Mouse (Mus musculus) stomach, postnatal 0 days (tissue): ENCODE data around the gene Megf8. TPM values are rescaled to one million over a fixed set of nuclear protein-coding genes. Genes with fewer than 3 reads are reported as not detected.

Experiments
- ATAC-seq: fragments of 200-750 bp; cut with Nextera tagmentation; 2 replicates; pipeline ENCODE4 v1.8.0; 2017; ENCODE audit not compliant: low FRiP score, low TSS enrichment
- DNase-seq: peaks from one replicate; pipeline ENCODE4 v3.0.0-alpha.2; 2016; ENCODE audit warnings: low spot score
- H3K27ac ChIP-seq: fragments of 300-500 bp; sonication (generic); replicated peaks from 2 replicates; pipeline ENCODE4 v1.5.1; 2014; ENCODE audit warnings: mild to moderate bottlenecking, control low read depth
- H3K27me3 ChIP-seq: fragments of 300-500 bp; sonication (generic); 2 replicates; pipeline ENCODE4 v1.6.1; 2014; ENCODE audit warnings: low read length; ENCODE audit not compliant: control insufficient read depth, insufficient read depth
- H3K36me3 ChIP-seq: fragments of 300-500 bp; sonication (generic); 2 replicates; pipeline ENCODE4 v1.6.1; 2014; ENCODE audit warnings: low read length, mixed read lengths; ENCODE audit not compliant: control insufficient read depth, insufficient read depth
- H3K4me1 ChIP-seq: fragments of 300-500 bp; sonication (generic); replicated peaks from 2 replicates; pipeline ENCODE4 v1.6.1; 2014; ENCODE audit warnings: antibody characterized with exemption; ENCODE audit not compliant: control insufficient read depth, insufficient read depth
- H3K4me2 ChIP-seq: fragments of 300-500 bp; sonication (generic); replicated peaks from 2 replicates; pipeline ENCODE4 v1.6.1; 2014; ENCODE audit warnings: low read depth, mild to moderate bottlenecking, control low read depth, moderate library complexity
- H3K4me3 ChIP-seq: fragments of 300-500 bp; sonication (generic); 2 replicates; pipeline ENCODE4 v1.5.1; 2014; ENCODE audit warnings: low read depth, low read length, control low read depth
- H3K9ac ChIP-seq: fragments of 300-500 bp; sonication (generic); 2 replicates; pipeline ENCODE4 v1.6.1; 2014; ENCODE audit warnings: mild to moderate bottlenecking, low read length, control low read depth, mixed read lengths
- H3K9me3 ChIP-seq: fragments of 300-500 bp; sonication (generic); 2 replicates; pipeline ENCODE4 v1.6.1; 2016; ENCODE audit warnings: low read length; ENCODE audit not compliant: control insufficient read depth
- CTCF ChIP-seq: IDR thresholded peaks from 2 replicates; pipeline ENCODE4 v1.5.1; 2016; ENCODE audit warnings: antibody characterized with exemption, low read depth, mild to moderate bottlenecking, moderate library complexity
- EP300 ChIP-seq: optimal IDR thresholded peaks from 2 replicates; pipeline ENCODE3; 2016; ENCODE audit warnings: antibody characterized with exemption
- WGBS: fragments of 180-500 bp; shearing (Covaris S2); extraction: QIAGEN DNeasy Blood & Tissue Kit; methylation state at CpG from one replicate; pipeline ENCODE4 v1.1.7; 2014; 5-methylcytosine and 5-hydroxymethylcytosine counted together
- polyA plus RNA-seq: library from polyadenylated mRNA; unstranded; fragments of >200 nt; fragmentation: Nextera tagmentation; extraction: Ambion mirVana; gene quantifications from 2 replicates; pipeline ENCODE4 v1.2.1, GENCODE M21; 2015

Gene Megf8
- polyA plus RNA-seq, 1 experiment from 2014 or later, result 3.6 TPM

- ATAC-seq (peak; percentile 25), DNase-seq (peak; percentile 88)
- Histone ChIP-seq H3K9me3 (no peaks in the 10 kb centered on the region), H3K4me1 (no peaks in the 10 kb centered on the region), H3K36me3 (peaks cover 65% of the 10 kb centered on the region), H3K27me3 (no peaks in the 10 kb centered on the region), H3K27ac (no peak overlapping the region; the same call in 1 of the 2 replicates), H3K4me3 (no peak overlapping the region), H3K4me2 (no peak overlapping the region), H3K9ac (no peak overlapping the region)
- 56% methylated on average over 2 of the region's 2 CpGs for WGBS
- TF ChIP-seq EP300 (no peak), CTCF (no peak)
Measured at GRCm38 (mm10) chr7:25290911-25291310, 26.1 kb upstream of the Megf8 start.

GRCm38 (mm10) chr7:25292107-25292506, 24.9 kb upstream of the Megf8 start:
- DNase-seq (no peak), ATAC-seq (no peak)
- H3K4me1 ChIP-seq, result no peaks in the 10 kb centered on the region
- TF ChIP-seq EP300 (no peak), CTCF (no peak)
- 51% methylated on average over 7 of the region's 7 CpGs for WGBS
- H3K4me3 ChIP-seq, result no peak overlapping the region
- no peaks in the 10 kb centered on the region for H3K9me3 ChIP-seq
- H3K9ac ChIP-seq, result no peak overlapping the region
- no peak overlapping the region for H3K27ac ChIP-seq
- H3K4me2 ChIP-seq, result no peak overlapping the region
- H3K27me3 ChIP-seq, result no peaks in the 10 kb centered on the region
- peaks cover 54% of the 10 kb centered on the region for H3K36me3 ChIP-seq

DNA sequence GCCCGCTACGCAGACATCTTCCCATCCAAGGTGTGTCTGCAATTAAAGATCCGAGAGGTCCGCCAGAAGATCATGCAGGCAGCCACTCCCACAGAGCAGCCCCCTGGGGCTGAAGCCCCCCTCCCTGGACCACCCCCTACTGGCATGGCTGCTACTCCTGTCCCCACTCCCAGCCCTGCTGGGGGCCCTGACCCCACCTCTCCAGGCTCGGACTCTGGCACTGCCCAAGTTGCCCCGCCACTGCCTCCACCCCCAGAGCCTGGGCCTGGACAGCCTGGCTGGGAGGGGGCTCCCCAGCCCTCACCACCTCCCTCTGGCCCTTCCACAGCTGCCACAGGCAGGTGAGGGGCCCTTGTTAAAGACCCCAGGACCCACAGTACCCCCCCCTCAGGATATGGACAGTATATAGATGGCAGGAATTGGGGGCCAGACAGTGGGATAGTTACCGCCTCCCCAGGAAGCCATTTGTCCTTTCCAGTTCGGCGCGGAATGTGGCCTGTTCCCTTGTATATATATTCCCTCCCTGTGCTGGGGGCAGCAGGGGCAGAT, 23.7 kb upstream of the Megf8 start:
- no peak for TF ChIP-seq CTCF
- TF ChIP-seq EP300, result no peak
- Histone ChIP-seq H3K36me3 (peaks cover 43% of the 10 kb centered on the region), H3K9ac (no peak overlapping the region), H3K4me2 (no peak overlapping the region), H3K27me3 (no peaks in the 10 kb centered on the region), H3K4me1 (no peaks in the 10 kb centered on the region), H3K9me3 (no peaks in the 10 kb centered on the region), H3K27ac (no peak overlapping the region), H3K4me3 (no peak overlapping the region)
- DNase-seq (no peak), ATAC-seq (no peak)
- 68% methylated on average over 10 of the region's 10 CpGs for WGBS

DNA sequence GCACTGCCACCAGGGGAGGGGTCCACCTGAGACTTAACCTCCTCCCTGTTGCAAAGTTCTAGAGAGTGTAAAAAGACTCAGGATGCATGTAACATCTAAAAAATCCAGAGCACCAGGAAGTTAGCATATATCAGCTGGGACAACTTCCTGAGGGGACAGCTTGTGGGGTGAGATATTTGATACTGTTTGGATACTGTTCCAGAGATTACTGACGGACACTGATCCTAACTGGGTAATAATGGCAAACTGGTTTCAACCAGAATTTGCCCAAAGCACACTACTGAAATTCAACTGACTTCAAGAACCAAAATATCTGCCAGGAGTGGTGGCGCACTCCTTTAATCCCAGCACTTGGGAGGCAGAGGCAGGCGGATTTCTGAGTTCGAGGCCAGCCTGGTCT, 22.5 kb upstream of the Megf8 start:
- peaks cover 31% of the 10 kb centered on the region for H3K36me3 ChIP-seq
- 93% methylated on average over 4 of the region's 4 CpGs for WGBS
- H3K9ac ChIP-seq, result no peak overlapping the region

DNA sequence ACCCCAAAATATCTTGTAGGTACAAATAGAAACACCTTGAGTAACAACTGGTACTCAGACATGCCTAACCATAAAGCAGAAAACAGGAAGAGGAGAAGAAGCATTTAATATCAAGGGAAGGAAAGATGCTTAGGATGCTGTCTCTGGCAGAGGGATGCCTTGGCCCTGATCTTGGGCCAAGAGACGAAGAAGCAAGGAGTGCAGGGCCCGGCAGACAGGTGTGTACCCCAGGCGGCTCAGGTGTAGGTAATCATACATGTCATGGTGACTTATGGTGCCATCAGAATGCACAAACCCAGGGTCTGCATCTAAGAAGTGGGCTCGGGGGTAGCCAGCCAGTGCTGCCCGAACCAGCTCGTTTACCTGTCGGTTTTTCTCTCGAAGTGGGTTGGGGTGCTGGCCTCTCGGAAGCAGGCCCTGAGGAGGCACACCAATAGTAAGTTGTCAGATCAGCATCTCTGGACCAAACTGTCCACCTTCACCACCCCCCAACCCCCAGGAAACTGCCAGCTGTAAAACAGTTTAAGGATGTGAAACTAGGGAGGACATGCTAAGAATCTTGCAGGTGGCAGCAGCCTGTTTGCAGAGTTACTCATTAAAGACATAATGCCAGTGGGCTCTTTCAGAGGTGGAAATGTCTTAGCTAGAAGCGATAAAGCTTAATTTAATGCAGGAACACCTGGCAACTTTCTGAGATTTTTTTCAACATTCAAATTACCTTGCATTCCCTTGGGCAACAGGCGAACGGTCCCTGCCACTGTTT, 21.8 kb upstream of the Megf8 start:
- no peak for ATAC-seq
- Histone ChIP-seq H3K9ac (no peak overlapping the region), H3K36me3 (peaks cover 28% of the 10 kb centered on the region), H3K27ac (no peak overlapping the region), H3K4me1 (no peaks in the 10 kb centered on the region), H3K9me3 (no peaks in the 10 kb centered on the region), H3K27me3 (no peaks in the 10 kb centered on the region), H3K4me2 (no peak overlapping the region), H3K4me3 (no peak overlapping the region)
- TF ChIP-seq CTCF (no peak), EP300 (no peak)
- WGBS, result 84% methylated on average over 12 of the region's 12 CpGs
- no peak for DNase-seq

More for the DNA sequence above, 22.5 kb upstream of the Megf8 start:
- ATAC-seq (no peak), DNase-seq (no peak)
- no peaks in the 10 kb centered on the region for H3K27me3 ChIP-seq
- no peaks in the 10 kb centered on the region for H3K4me1 ChIP-seq
- H3K9me3 ChIP-seq, result no peaks in the 10 kb centered on the region
- no peak overlapping the region for H3K4me3 ChIP-seq
- no peak for TF ChIP-seq EP300
- TF ChIP-seq CTCF, result no peak
- no peak overlapping the region for H3K4me2 ChIP-seq
- no peak overlapping the region for H3K27ac ChIP-seq

DNA sequence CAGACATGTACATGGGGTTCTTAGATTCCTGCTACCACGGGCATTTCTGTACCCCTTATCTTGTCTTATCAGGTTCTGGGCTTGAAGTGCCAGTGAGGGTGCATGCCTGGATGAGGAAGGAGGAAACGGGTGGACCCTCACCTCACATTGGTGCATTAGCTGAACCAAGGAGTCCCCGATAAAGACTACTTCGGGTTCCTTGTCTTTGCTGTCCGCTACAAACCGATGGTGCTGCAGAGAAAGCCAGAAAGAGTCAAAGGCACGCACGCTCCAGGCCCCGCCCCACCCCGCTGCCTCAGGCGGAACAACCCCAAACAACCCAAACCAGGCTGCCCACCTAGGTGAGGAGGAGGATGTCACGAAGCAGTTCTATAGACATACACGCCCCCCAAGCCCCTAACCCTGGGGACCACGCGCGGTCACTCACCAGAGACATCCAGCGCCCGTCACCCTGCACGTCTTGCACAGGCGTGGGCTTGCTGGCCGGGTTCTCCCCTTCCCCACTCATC, 20.0 kb upstream of the Megf8 start:
- Histone ChIP-seq H3K9ac (peak overlapping the region; percentile 81), H3K4me1 (no peaks in the 10 kb centered on the region), H3K4me2 (peak overlapping the region; percentile 98), H3K9me3 (no peaks in the 10 kb centered on the region), H3K27ac (peak overlapping the region; percentile 95), H3K36me3 (peaks cover 17% of the 10 kb centered on the region), H3K27me3 (no peaks in the 10 kb centered on the region), H3K4me3 (peak overlapping the region; percentile 84)
- ATAC-seq (peak; percentile 16), DNase-seq (peak; percentile 58)
- under 1% methylated on average over 19 of the region's 21 CpGs for WGBS
- TF ChIP-seq CTCF (no peak), EP300 (no peak)
